ENCODE assay signal across 14 mouse cellular contexts in genomic region chr8:9707433-9707832, GRCm38 (mm10).
DNase-seq lines count a peak whose midpoint lies in the region; ATAC-seq lines count a peak whose summit lies in the region.
"Had no signal": no experiment of that assay in that cellular context is flagged by ENCODE, and none has a peak within 500 bp of the region (broad histone marks: within the 10 kb centered on the region; RNA-seq: fewer than 3 reads in every experiment).

No protein-coding gene starts in this region.

- no peaks in the 10 kb centered on the region for H3K27me3 ChIP-seq in intestine, embryonic 16.5 days (replicated peaks; ENCODE audit: control insufficient read depth, insufficient read depth, low read length)
- H3K27me3 ChIP-seq: limb, embryonic 12.5 days; stomach, embryonic 15.5 days had no signal

- no peak overlapping the region for H3K4me3 ChIP-seq in intestine, embryonic 16.5 days (ENCODE audit: low read length)
- H3K4me3 ChIP-seq: limb, embryonic 12.5 days; stomach, embryonic 15.5 days had no signal

- H3K27ac ChIP-seq in intestine, embryonic 16.5 days (ENCODE audit: low read length), result no peak overlapping the region
- H3K27ac ChIP-seq: limb, embryonic 12.5 days; stomach, embryonic 15.5 days had no signal

- WGBS in intestine, embryonic 16.5 days, result 68% methylated on average over 8 of the region's 8 CpGs

- no peaks in the 10 kb centered on the region for H3K9me3 ChIP-seq in intestine, embryonic 16.5 days (ENCODE audit: control insufficient read depth, low read length)
- H3K9me3 ChIP-seq: limb, embryonic 12.5 days; stomach, embryonic 15.5 days had no signal

- peak; percentile 9 for DNase-seq in cerebellum, adult 8-10 months
- DNase-seq in cerebellum, postnatal 36 days, result peak; percentile 10 to 12
- DNase-seq in layer of hippocampus, adult 9-11 months, result peak; percentile 75
- peak; percentile 4 for DNase-seq in left cerebral cortex, postnatal 4 days
- DNase-seq in gastrocnemius, adult 8-10 months (ENCODE audit: low spot score in 2 of 2), result no peak
- DNase-seq: adrenal gland, postnatal 10 days; kidney, adult 9 months; lung, adult 2 months had no signal

- no peak for ATAC-seq in intestine, embryonic 16.5 days
- no peak for ATAC-seq in megakaryocyte, adult 5-6 weeks (ENCODE audit: poor library complexity, severe bottlenecking)
- ATAC-seq: forebrain, embryonic 14.5 days; Patski had no signal

- H3K4me1 ChIP-seq in intestine, embryonic 16.5 days (ENCODE audit: control insufficient read depth, insufficient read depth, low read length), result no peaks in the 10 kb centered on the region
- H3K4me1 ChIP-seq: limb, embryonic 12.5 days; stomach, embryonic 15.5 days had no signal

- intact Hi-C loops in left cerebral cortex, postnatal 4 days (cut with DNase I), result no loop called here

- no peaks in the 10 kb centered on the region for H3K36me3 ChIP-seq in intestine, embryonic 16.5 days (ENCODE audit: control insufficient read depth, insufficient read depth, low read length)
- H3K36me3 ChIP-seq: limb, embryonic 12.5 days; stomach, embryonic 15.5 days had no signal

- H3K4me2 ChIP-seq in intestine, embryonic 16.5 days (ENCODE audit: low read depth, low read length), result no peak overlapping the region
- H3K4me2 ChIP-seq: limb, embryonic 12.5 days; stomach, embryonic 15.5 days had no signal

- H3K9ac ChIP-seq in intestine, embryonic 16.5 days (ENCODE audit: low read depth, low read length), result no peak overlapping the region
- H3K9ac ChIP-seq: limb, embryonic 12.5 days; stomach, embryonic 15.5 days had no signal

Comparison
In these comparisons a context has a peak if more than half of its experiments do, and no peak if none do; other contexts are left out.
1. DNase-seq: peak in cerebellum, adult 8-10 months (single experiment), cerebellum, postnatal 36 days (2 of 2), layer of hippocampus, adult 9-11 months (single experiment) and left cerebral cortex, postnatal 4 days (single experiment); none in gastrocnemius, adult 8-10 months (0 of 2).